Mouse (Mus musculus): ENCODE measurements around the gene Lrrc75b. TPM values are rescaled to one million over a fixed set of nuclear protein-coding genes. Genes with fewer than 3 reads are reported as not detected.

Gene Lrrc75b
- total and polyA plus RNA-seq, 3 experiments: not detected

DNA sequence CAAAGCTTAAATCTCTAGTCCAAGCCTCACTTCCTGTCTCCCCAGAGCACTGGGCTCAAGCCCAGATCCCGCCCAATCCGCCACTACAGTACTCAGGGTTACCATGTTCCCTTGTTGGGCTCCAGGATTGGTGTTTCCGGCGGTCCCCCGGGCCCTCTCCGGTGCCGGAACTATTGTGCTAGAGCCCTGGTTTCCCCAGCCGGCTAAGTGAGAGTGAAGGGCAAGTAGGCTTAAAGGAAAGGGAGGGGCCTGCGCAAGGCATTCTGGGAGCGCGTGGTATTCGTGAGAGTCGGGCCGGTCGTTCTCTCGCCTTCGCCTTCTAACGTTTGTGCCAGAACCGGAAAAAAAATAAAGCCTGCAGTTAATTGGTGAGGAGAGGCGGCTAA is 42.4 kb downstream of the Lrrc75b start, which contains the start of gene Gucd1:
Gene Gucd1 (minus strand): TSS at position 215 of the 386 bp plus-strand sequence.
- peaks cover 14 to 46% of the 10 kb centered on the region in 2 experiments for H3K36me3 ChIP-seq (ENCODE audit: control insufficient read depth in 1 of 2, insufficient read depth in 2 of 2, low read length in 2 of 2)
- peaks cover 53% of the 10 kb centered on the region for H3K79me2 ChIP-seq (ENCODE audit: control insufficient read depth, insufficient read depth, low read length, poor library complexity)
- no peaks in the 10 kb centered on the region for H3K9me3 ChIP-seq (replicated peaks; ENCODE audit: insufficient read depth, low read length)
- H3K4me3 ChIP-seq (ENCODE audit: control insufficient read depth in 1 of 2, insufficient read depth in 1 of 2, low read depth in 2 of 2, low read length in 2 of 2): peak within 1 kb of the TSS; percentile 79 to 97
- peak within 1 kb of the TSS; percentile 93 for H3K9ac ChIP-seq (ENCODE audit: control insufficient read depth, low read depth, low read length, poor library complexity, severe bottlenecking)
- H3K27me3 ChIP-seq (ENCODE audit: control insufficient read depth in 1 of 2, insufficient read depth in 2 of 2, low read length in 2 of 2): no peaks in the 10 kb centered on the region
- peaks cover 15 to 34% of the 10 kb centered on the region in 2 experiments for H3K4me1 ChIP-seq (ENCODE audit: control insufficient read depth in 1 of 2, insufficient read depth in 2 of 2, low read length in 2 of 2)
- DNase-seq (ENCODE audit: low read depth, low spot score): peak; percentile 98
- peak within 1 kb of the TSS; percentile 96 for H3K27ac ChIP-seq (ENCODE audit: control insufficient read depth, low read depth, low read length)
- TF ChIP-seq BHLHE40 (IDR thresholded peaks at IDR 0.05; ENCODE audit: borderline replicate concordance, low read depth, low read length) (no peak), SIN3A (IDR thresholded peaks at IDR 0.05; ENCODE audit: low read length) (peak; percentile 96), MYB (IDR thresholded peaks at IDR 0.05; ENCODE audit: low read depth, low read length) (no peak), EP300 (IDR thresholded peaks at IDR 0.05; ENCODE audit: low read depth in 1 of 2, low read length in 2 of 2) (no peak), RAD21 (IDR thresholded peaks at IDR 0.05; ENCODE audit: low read depth, low read length) (no peak), GATA1 (IDR thresholded peaks at IDR 0.05; ENCODE audit: low read depth, low read length) (no peak), HCFC1 (IDR thresholded peaks at IDR 0.05; ENCODE audit: low read depth, low read length) (peak; percentile 98), TBP (IDR thresholded peaks at IDR 0.05; ENCODE audit: low read depth, low read length) (peak; percentile 95), ZKSCAN1 (IDR thresholded peaks at IDR 0.05; ENCODE audit: low read depth, low read length) (no peak), ZNF384 (IDR thresholded peaks at IDR 0.05; ENCODE audit: low read depth, low read length) (no peak), MAX (IDR thresholded peaks at IDR 0.05; ENCODE audit: low read length) (peak; percentile 93), POLR2A (IDR thresholded peaks at IDR 0.05; ENCODE audit: control insufficient read depth in 1 of 2, insufficient read depth in 1 of 2, low read depth in 1 of 2, low read length in 2 of 2, poor library complexity in 1 of 2) (peak; percentile 71 to 93; a peak in 3 of 4 replicates), TCF12 (IDR thresholded peaks at IDR 0.05; ENCODE audit: low read depth, low read length) (peak; percentile 77), CHD2 (IDR thresholded peaks at IDR 0.05; ENCODE audit: low read length) (no peak), ZMIZ1 (IDR thresholded peaks at IDR 0.05; ENCODE audit: low read depth, low read length) (peak; percentile 89), ELF1 (IDR thresholded peaks at IDR 0.05; ENCODE audit: low read depth, low read length) (peak; percentile 79; the same call in 1 of the 2 replicates), MAZ (IDR thresholded peaks at IDR 0.05; ENCODE audit: low read depth, low read length) (peak; percentile 95), E2F4 (IDR thresholded peaks at IDR 0.05; ENCODE audit: borderline replicate concordance, low read depth, low read length) (no peak; the same call in 1 of the 2 replicates), ZC3H11A (IDR thresholded peaks at IDR 0.05; ENCODE audit: low read depth, low read length) (no peak), TAL1 (IDR thresholded peaks at IDR 0.05; ENCODE audit: low read length) (no peak), NELFE (IDR thresholded peaks at IDR 0.05; ENCODE audit: low read depth, low read length) (peak; percentile 88), NRF1 (IDR thresholded peaks at IDR 0.05; ENCODE audit: insufficient read depth, low read depth, low read length, poor library complexity, severe bottlenecking) (peak; percentile 62), USF1 (IDR thresholded peaks at IDR 0.05; ENCODE audit: low read depth, low read length) (peak; percentile 55), MYC (IDR thresholded peaks at IDR 0.05; ENCODE audit: low read depth, low read length) (peak; percentile 95), JUND (IDR thresholded peaks at IDR 0.05; ENCODE audit: low read depth, low read length) (no peak), GABPA (IDR thresholded peaks at IDR 0.05; ENCODE audit: low read depth, low read length) (no peak), POLR2AphosphoS5 (IDR thresholded peaks at IDR 0.05; ENCODE audit: borderline replicate concordance, low read depth, low read length) (no peak), SMC3 (IDR thresholded peaks at IDR 0.05; ENCODE audit: low read depth, low read length) (no peak), MXI1 (IDR thresholded peaks at IDR 0.05; ENCODE audit: low read depth, low read length) (peak; percentile 93), RCOR1 (IDR thresholded peaks at IDR 0.05; ENCODE audit: low read depth, low read length) (no peak), POLR2AphosphoS2 (IDR thresholded peaks at IDR 0.05; ENCODE audit: low read length) (peak; percentile 90), CHD1 (IDR thresholded peaks at IDR 0.05; ENCODE audit: low read depth, low read length) (no peak), MAFK (IDR thresholded peaks at IDR 0.05; ENCODE audit: borderline replicate concordance, low read depth, low read length) (no peak), CTCF (IDR thresholded peaks at IDR 0.05 in 2 of 3, conservative IDR thresholded peaks at IDR 0.05 in 1 of 3; ENCODE audit: control insufficient read depth in 1 of 3, insufficient read depth in 1 of 3, low read depth in 2 of 3, low read length in 3 of 3, poor library complexity in 1 of 3, severe bottlenecking in 1 of 3) (no peak), USF2 (IDR thresholded peaks at IDR 0.05; ENCODE audit: borderline replicate concordance in 1 of 2, insufficient read depth in 1 of 2, low read depth in 1 of 2, low read length in 2 of 2) (no peak), KAT2A (conservative IDR thresholded peaks at IDR 0.05; ENCODE audit: low read depth, low read length) (no peak; the same call in 1 of the 2 replicates), UBTF (IDR thresholded peaks at IDR 0.05; ENCODE audit: borderline replicate concordance, insufficient read depth, low read depth, low read length) (0 out of 2 replicates have a peak, but pooled peaks have one; percentile 78), MEF2A (IDR thresholded peaks at IDR 0.05; ENCODE audit: extremely low read depth, insufficient replicate concordance, low read depth, low read length, poor library complexity, severe bottlenecking) (no peak)
